Mouse (Mus musculus) neural tube, embryonic 14.5 days (tissue): ENCODE results near the gene Dync2li1. TPM values are rescaled to one million over a fixed set of nuclear protein-coding genes. Genes with fewer than 3 reads are reported as not detected.

Experiments
- ATAC-seq: fragments of 200-750 bp; cut with Nextera tagmentation; 2 replicates; pipeline ENCODE4 v1.8.0; 2017; ENCODE audit warnings: low read depth, mild to moderate bottlenecking, moderate TSS enrichment, moderate library complexity
- H3K27ac ChIP-seq: fragments of 300-500 bp; sonication (generic); 2 replicates; pipeline ENCODE4 v1.5.1; 2014; ENCODE audit warnings: low read depth, mild to moderate bottlenecking, control low read depth, low read length, moderate library complexity, mixed read lengths
- H3K27me3 ChIP-seq: fragments of 300-500 bp; sonication (generic); 2 replicates; pipeline ENCODE4 v1.6.1; 2014; ENCODE audit warnings: low read length; ENCODE audit not compliant: control insufficient read depth, insufficient read depth
- H3K36me3 ChIP-seq: fragments of 300-500 bp; sonication (generic); 2 replicates; pipeline ENCODE4 v1.6.1; 2014; ENCODE audit warnings: low read length, mixed read lengths; ENCODE audit not compliant: control insufficient read depth, insufficient read depth
- H3K4me1 ChIP-seq: fragments of 300-500 bp; sonication (generic); 2 replicates; pipeline ENCODE4 v1.6.1; 2014; ENCODE audit warnings: low read length; ENCODE audit not compliant: control insufficient read depth, insufficient read depth
- H3K4me2 ChIP-seq: fragments of 300-500 bp; sonication (generic); 2 replicates; pipeline ENCODE4 v1.6.1; 2014; ENCODE audit warnings: mild to moderate bottlenecking, low read depth, low read length, control low read depth
- H3K4me3 ChIP-seq: fragments of 300-500 bp; sonication (generic); 2 replicates; pipeline ENCODE4 v1.5.1; 2014; ENCODE audit warnings: low read depth, low read length, control low read depth, mixed read lengths
- H3K9ac ChIP-seq: fragments of 300-500 bp; sonication (generic); replicated peaks from 2 replicates; pipeline ENCODE4 v1.6.1; 2014; ENCODE audit warnings: low read depth, mild to moderate bottlenecking, control low read depth, low read length, mixed read lengths
- H3K9me3 ChIP-seq: fragments of 300-500 bp; sonication (generic); 2 replicates; pipeline ENCODE4 v1.6.1; 2016; ENCODE audit warnings: low read length; ENCODE audit not compliant: control insufficient read depth
- WGBS: fragments of 180-500 bp; shearing (Covaris S2); extraction: QIAGEN DNeasy Blood & Tissue Kit; methylation state at CpG from one replicate; pipeline ENCODE4 v1.1.7; 2014; 5-methylcytosine and 5-hydroxymethylcytosine counted together
- polyA plus RNA-seq: library from polyadenylated mRNA; unstranded; fragments of >200 nt; fragmentation: Nextera tagmentation; extraction: Ambion mirVana; gene quantifications from 2 replicates; pipeline ENCODE4 v1.2.1, GENCODE M21; 2014

The Dync2li1 gene
- polyA plus RNA-seq, 1 experiment from 2014 or later: 32.1 TPM

- H3K9me3 ChIP-seq: no peaks in the 10 kb centered on the region
- ATAC-seq: no peak
- H3K27me3 ChIP-seq: no peaks in the 10 kb centered on the region
- H3K9ac ChIP-seq: no peak overlapping the region
- H3K4me2 ChIP-seq: no peak overlapping the region
- H3K27ac ChIP-seq: no peak overlapping the region
- H3K36me3 ChIP-seq: no peaks in the 10 kb centered on the region
- no peaks in the 10 kb centered on the region for H3K4me1 ChIP-seq
- no peak overlapping the region for H3K4me3 ChIP-seq
- WGBS: 92% methylated on average over 10 of the region's 10 CpGs
Observed at GRCm38 (mm10) chr17:84603709-84604420, 22.4 kb upstream of the Dync2li1 start.

GRCm38 (mm10) chr17:84606976-84607375, 19.3 kb upstream of the Dync2li1 start:
- no peak for ATAC-seq
- Histone ChIP-seq H3K27ac (no peak overlapping the region), H3K9me3 (no peaks in the 10 kb centered on the region), H3K4me2 (no peak overlapping the region), H3K27me3 (no peaks in the 10 kb centered on the region), H3K9ac (no peak overlapping the region), H3K4me1 (no peaks in the 10 kb centered on the region), H3K36me3 (no peaks in the 10 kb centered on the region), H3K4me3 (no peak overlapping the region)
- 62% methylated on average over 13 of the region's 13 CpGs for WGBS

- no peaks in the 10 kb centered on the region for H3K36me3 ChIP-seq
- WGBS: 65% methylated on average over 5 of the region's 5 CpGs
- H3K27ac ChIP-seq: no peak overlapping the region
- no peak overlapping the region for H3K9ac ChIP-seq
- H3K4me1 ChIP-seq: no peaks in the 10 kb centered on the region
- no peak overlapping the region for H3K4me2 ChIP-seq
- no peaks in the 10 kb centered on the region for H3K27me3 ChIP-seq
- H3K4me3 ChIP-seq: no peak overlapping the region
- H3K9me3 ChIP-seq: no peaks in the 10 kb centered on the region
- no peak for ATAC-seq
Observed at GRCm38 (mm10) chr17:84607617-84608016, 18.7 kb upstream of the Dync2li1 start.

- Histone ChIP-seq H3K27me3 (no peaks in the 10 kb centered on the region), H3K27ac (no peak overlapping the region), H3K36me3 (no peaks in the 10 kb centered on the region), H3K9me3 (no peaks in the 10 kb centered on the region), H3K4me2 (no peak overlapping the region), H3K4me3 (no peak overlapping the region), H3K9ac (no peak overlapping the region), H3K4me1 (no peaks in the 10 kb centered on the region)
- 84% methylated on average over 4 of the region's 4 CpGs for WGBS
- ATAC-seq: no peak
Observed at GRCm38 (mm10) chr17:84608606-84609005, 17.7 kb upstream of the Dync2li1 start.

GRCm38 (mm10) chr17:84611500-84611899, 14.8 kb upstream of the Dync2li1 start:
- Histone ChIP-seq H3K9me3 (no peaks in the 10 kb centered on the region), H3K4me1 (no peaks in the 10 kb centered on the region), H3K36me3 (no peaks in the 10 kb centered on the region), H3K27ac (no peak overlapping the region), H3K4me3 (no peak overlapping the region), H3K27me3 (no peaks in the 10 kb centered on the region), H3K9ac (no peak overlapping the region), H3K4me2 (no peak overlapping the region)
- ATAC-seq: no peak
- 61% methylated on average over 9 of the region's 9 CpGs for whole genome bisulfite sequencing

- no peak overlapping the region for H3K4me3 ChIP-seq
- no peaks in the 10 kb centered on the region for H3K36me3 ChIP-seq
- H3K9me3 ChIP-seq: no peaks in the 10 kb centered on the region
- H3K9ac ChIP-seq: no peak overlapping the region
- no peak overlapping the region for H3K27ac ChIP-seq
- 41% methylated on average over 7 of the region's 7 CpGs for WGBS
- no peaks in the 10 kb centered on the region for H3K27me3 ChIP-seq
- no peak for ATAC-seq
- no peaks in the 10 kb centered on the region for H3K4me1 ChIP-seq
- no peak overlapping the region for H3K4me2 ChIP-seq
Observed at GRCm38 (mm10) chr17:84611971-84612370, 14.3 kb upstream of the Dync2li1 start.

GRCm38 (mm10) chr17:84615811-84616210, 10.5 kb upstream of the Dync2li1 start:
- H3K36me3 ChIP-seq: no peaks in the 10 kb centered on the region
- ATAC-seq: no peak
- no peaks in the 10 kb centered on the region for H3K9me3 ChIP-seq
- H3K4me3 ChIP-seq: no peak overlapping the region
- 89% methylated on average over 11 of the region's 11 CpGs for WGBS
- H3K4me1 ChIP-seq: no peaks in the 10 kb centered on the region
- H3K9ac ChIP-seq: no peak overlapping the region
- H3K4me2 ChIP-seq: no peak overlapping the region
- H3K27me3 ChIP-seq: no peaks in the 10 kb centered on the region
- H3K27ac ChIP-seq: no peak overlapping the region

- no peak overlapping the region for H3K4me3 ChIP-seq
- H3K27ac ChIP-seq: no peak overlapping the region
- H3K9ac ChIP-seq: no peak overlapping the region
- ATAC-seq: no peak
- H3K4me2 ChIP-seq: no peak overlapping the region
- H3K4me1 ChIP-seq: no peaks in the 10 kb centered on the region
- no peaks in the 10 kb centered on the region for H3K27me3 ChIP-seq
- H3K36me3 ChIP-seq: no peaks in the 10 kb centered on the region
- 85% methylated on average over 6 of the region's 6 CpGs for WGBS
- H3K9me3 ChIP-seq: no peaks in the 10 kb centered on the region
Observed at GRCm38 (mm10) chr17:84616526-84617074, 9.7 kb upstream of the Dync2li1 start.

GRCm38 (mm10) chr17:84617953-84618352, 8.3 kb upstream of the Dync2li1 start:
- no peak overlapping the region for H3K4me3 ChIP-seq
- no peaks in the 10 kb centered on the region for H3K27me3 ChIP-seq
- ATAC-seq: no peak
- no peaks in the 10 kb centered on the region for H3K9me3 ChIP-seq
- 92% methylated on average over 6 of the region's 6 CpGs for WGBS
- no peak overlapping the region for H3K9ac ChIP-seq
- H3K4me2 ChIP-seq: no peak overlapping the region
- no peaks in the 10 kb centered on the region for H3K36me3 ChIP-seq
- no peak overlapping the region for H3K27ac ChIP-seq
- no peaks in the 10 kb centered on the region for H3K4me1 ChIP-seq
